Mouse (Mus musculus): ENCODE measurements around the gene Eif2ak4. TPM values are rescaled to one million over a fixed set of nuclear protein-coding genes. Genes with fewer than 3 reads are reported as not detected.
A peak's percentile ranks its signal among the peaks of the same experiment; 100 is the strongest.

The Eif2ak4 gene
- polyA plus RNA-seq, 1 experiment from 2014 or later, result 11.8 TPM

- peak overlapping the region; percentile 25; the same call in 1 of the 2 replicates for H3K27ac ChIP-seq (ENCODE audit: low read depth, low read length)
- H3K4me3 ChIP-seq (ENCODE audit: low read depth, low read length), result no peak overlapping the region
- peaks cover 4% of the 10 kb centered on the region; the same call in 1 of the 2 replicates for H3K4me1 ChIP-seq (ENCODE audit: control insufficient read depth, insufficient read depth, low read length)
- no peaks in the 10 kb centered on the region for H3K9me3 ChIP-seq (ENCODE audit: control insufficient read depth, low read length)
- H3K4me2 ChIP-seq, result no peak overlapping the region
- peak overlapping the region; percentile 27; the same call in 1 of the 2 replicates for H3K9ac ChIP-seq (ENCODE audit: low read length)
- no peaks in the 10 kb centered on the region for H3K27me3 ChIP-seq (ENCODE audit: control insufficient read depth, insufficient read depth, low read length)
- peak; percentile 76 for DNase-seq (ENCODE audit: low spot score, missing footprints)
- no peaks in the 10 kb centered on the region for H3K36me3 ChIP-seq (ENCODE audit: control insufficient read depth, insufficient read depth, low read length)
- peak; percentile 91 for ATAC-seq (ENCODE audit: low FRiP score)
- WGBS, result 47% methylated on average over 9 of the region's 9 CpGs
Measured at GRCm38 (mm10) chr2:118520042-118520933, 131.9 kb downstream of the Eif2ak4 start.

- H3K27me3 ChIP-seq (ENCODE audit: control insufficient read depth, insufficient read depth, low read length), result no peaks in the 10 kb centered on the region
- H3K36me3 ChIP-seq (ENCODE audit: control insufficient read depth, insufficient read depth, low read length), result no peaks in the 10 kb centered on the region
- peak; percentile 56 for DNase-seq (ENCODE audit: low spot score, missing footprints)
- ATAC-seq (ENCODE audit: low FRiP score), result no peak
- no peak overlapping the region for H3K4me2 ChIP-seq
- H3K9ac ChIP-seq (ENCODE audit: low read length), result no peak overlapping the region
- H3K4me3 ChIP-seq (ENCODE audit: low read depth, low read length), result no peak overlapping the region
- H3K9me3 ChIP-seq (ENCODE audit: control insufficient read depth, low read length), result no peaks in the 10 kb centered on the region
- no peak overlapping the region for H3K27ac ChIP-seq (ENCODE audit: low read depth, low read length)
- WGBS, result 51% methylated on average over 2 of the region's 2 CpGs
- H3K4me1 ChIP-seq (ENCODE audit: control insufficient read depth, insufficient read depth, low read length), result peaks cover 4% of the 10 kb centered on the region; the same call in 1 of the 2 replicates
Measured at GRCm38 (mm10) chr2:118522265-118522664, 133.8 kb downstream of the Eif2ak4 start.

- Histone ChIP-seq H3K9me3 (ENCODE audit: control insufficient read depth, low read length) (no peaks in the 10 kb centered on the region), H3K9ac (ENCODE audit: low read length) (no peak overlapping the region), H3K27me3 (ENCODE audit: control insufficient read depth, insufficient read depth, low read length) (no peaks in the 10 kb centered on the region), H3K4me2 (no peak overlapping the region), H3K4me1 (ENCODE audit: control insufficient read depth, insufficient read depth, low read length) (peaks cover 4% of the 10 kb centered on the region; the same call in 1 of the 2 replicates), H3K4me3 (ENCODE audit: low read depth, low read length) (no peak overlapping the region), H3K27ac (ENCODE audit: low read depth, low read length) (no peak overlapping the region), H3K36me3 (ENCODE audit: control insufficient read depth, insufficient read depth, low read length) (no peaks in the 10 kb centered on the region)
- DNase-seq (ENCODE audit: low spot score, missing footprints), result peak; percentile 76
- no peak for ATAC-seq (ENCODE audit: low FRiP score)
- 67% methylated on average over 5 of the region's 5 CpGs for WGBS
Measured at GRCm38 (mm10) chr2:118523163-118523730, 134.8 kb downstream of the Eif2ak4 start.

GRCm38 (mm10) chr2:118524811-118525210 is 136.4 kb downstream of the Eif2ak4 start:
- no peak overlapping the region for H3K4me2 ChIP-seq
- peaks cover 14% of the 10 kb centered on the region for H3K4me1 ChIP-seq (ENCODE audit: control insufficient read depth, insufficient read depth, low read length)
- WGBS, result 83% methylated on average over 3 of the region's 3 CpGs
- no peak overlapping the region for H3K4me3 ChIP-seq (ENCODE audit: low read depth, low read length)
- no peak for ATAC-seq (ENCODE audit: low FRiP score)
- no peaks in the 10 kb centered on the region for H3K36me3 ChIP-seq (ENCODE audit: control insufficient read depth, insufficient read depth, low read length)
- H3K9ac ChIP-seq (ENCODE audit: low read length), result no peak overlapping the region
- no peaks in the 10 kb centered on the region for H3K27me3 ChIP-seq (ENCODE audit: control insufficient read depth, insufficient read depth, low read length)
- no peaks in the 10 kb centered on the region for H3K9me3 ChIP-seq (ENCODE audit: control insufficient read depth, low read length)
- DNase-seq (ENCODE audit: low spot score, missing footprints), result peak; percentile 1
- H3K27ac ChIP-seq (ENCODE audit: low read depth, low read length), result no peak overlapping the region

Other genes starting within 250 kb of the Eif2ak4 start
- gene Fsip1, start 131.7 kb upstream of the Eif2ak4 start, polyA plus RNA-seq (2014; fragmentation: Nextera tagmentation; extraction: Ambion mirVana), result 2.3 and 2.8 TPM in 2 replicates
- 0.25 TPM in 2 replicates for gene Gpr176, start 15.2 kb upstream of the Eif2ak4 start, polyA plus RNA-seq (2014; fragmentation: Nextera tagmentation; extraction: Ambion mirVana)
- gene Srp14, start 91.1 kb downstream of the Eif2ak4 start, polyA plus RNA-seq (2014; fragmentation: Nextera tagmentation; extraction: Ambion mirVana), result 281 and 293 TPM in 2 replicates
- gene Bmf, start 161.1 kb downstream of the Eif2ak4 start, polyA plus RNA-seq (2014; fragmentation: Nextera tagmentation; extraction: Ambion mirVana), result 1.8 and 2.8 TPM in 2 replicates
- 115 and 122 TPM in 2 replicates for gene Bub1b, start 209.6 kb downstream of the Eif2ak4 start, polyA plus RNA-seq (2014; fragmentation: Nextera tagmentation; extraction: Ambion mirVana)

Data from midbrain, embryonic 11.5 days (tissue).